Comparison of ENCODE assay signal across 8 mouse cellular contexts in the genomic region with DNA sequence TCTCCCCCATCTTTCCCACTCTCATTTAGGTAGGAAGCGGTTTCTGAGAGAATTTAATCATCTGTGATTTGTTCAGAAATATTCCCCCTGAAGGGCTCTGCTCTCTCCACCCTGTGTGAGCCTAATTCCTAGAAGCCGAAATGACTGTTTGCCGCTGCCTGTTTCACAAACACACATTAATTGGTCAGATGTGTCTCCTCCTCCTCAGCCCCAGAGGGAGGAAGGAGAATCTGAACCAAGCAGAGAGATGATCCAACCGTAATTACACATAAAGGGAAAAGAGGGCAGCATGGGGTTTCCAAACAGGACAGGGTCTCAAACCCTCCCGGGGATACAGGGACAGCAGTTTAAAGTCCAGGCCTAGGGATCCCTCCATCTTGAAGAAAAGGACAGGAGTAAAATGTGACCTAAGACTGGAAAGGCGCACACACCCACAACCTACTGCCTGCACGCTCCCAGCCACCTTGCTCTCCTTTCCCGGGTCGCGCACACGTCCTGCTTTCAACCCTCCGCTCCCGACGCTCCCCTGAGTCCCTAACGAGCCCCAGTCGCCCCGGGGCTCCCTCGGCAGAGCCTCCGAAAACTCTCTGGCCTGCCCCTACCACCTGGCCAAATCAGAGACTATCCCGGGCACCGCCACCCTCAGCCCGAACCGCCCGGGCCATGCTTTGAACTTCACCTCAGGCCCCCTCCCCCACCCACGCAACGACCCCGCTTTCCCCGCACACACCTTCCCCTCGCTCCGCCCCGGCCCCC. TPM values are rescaled to one million over a fixed set of nuclear protein-coding genes. Genes with fewer than 3 reads are reported as not detected.
DNase-seq lines count a peak whose midpoint lies in the region; ATAC-seq and TF ChIP-seq lines count a peak whose summit lies in the region.

No protein-coding gene starts in this region.

- WGBS in forebrain, embryonic 12.5 days, result under 1% methylated on average over 30 of the region's 31 CpGs
- under 1% methylated on average over 28 of the region's 31 CpGs for WGBS in lung, postnatal 0 days

- peak; percentile 79 for DNase-seq in Muller cell, postnatal 12 days (ENCODE audit: inconsistent ontology term)
- peak; percentile 63 for DNase-seq in c-Kit-positive CD71-positive TER-119-positive erythroid progenitor cells, embryonic 14.5 days (ENCODE audit: low spot score)
- peak; percentile 44 to 60 for DNase-seq in heart, postnatal 36 days
- peak; percentile 34 to 67 for DNase-seq in layer of hippocampus, adult 18-20 months (ENCODE audit: low spot score in 2 of 2)
- DNase-seq in lung, postnatal 0 days (ENCODE audit: low spot score), result peak; percentile 86
- DNase-seq in ovary, postnatal 10 days (ENCODE audit: low spot score), result peak; percentile 15
- DNase-seq in thymus, postnatal 4 days, result peak; percentile 28

- H3K4me3 ChIP-seq in forebrain, embryonic 12.5 days (replicated peaks), result peak overlapping the region; percentile 91
- H3K4me3 ChIP-seq in lung, postnatal 0 days (ENCODE audit: low read depth, low read length), result peak overlapping the region; percentile 87

- H3K27ac ChIP-seq in forebrain, embryonic 12.5 days, result peak overlapping the region; percentile 99
- peak overlapping the region; percentile 98 for H3K27ac ChIP-seq in lung, postnatal 0 days (ENCODE audit: low read length)

- no peaks in the 10 kb centered on the region for H3K27me3 ChIP-seq in forebrain, embryonic 12.5 days
- no peaks in the 10 kb centered on the region for H3K27me3 ChIP-seq in lung, postnatal 0 days (replicated peaks; ENCODE audit: insufficient read depth, low read length)

- H3K9me3 ChIP-seq in forebrain, embryonic 12.5 days, result no peaks in the 10 kb centered on the region
- no peaks in the 10 kb centered on the region for H3K9me3 ChIP-seq in lung, postnatal 0 days (ENCODE audit: low read length)

- peak overlapping the region; percentile 64 for H3K4me2 ChIP-seq in forebrain, embryonic 12.5 days
- peak overlapping the region; percentile 71 for H3K4me2 ChIP-seq in lung, postnatal 0 days (replicated peaks; ENCODE audit: low read depth, low read length)

- H3K4me1 ChIP-seq in forebrain, embryonic 12.5 days, result peaks cover 54% of the 10 kb centered on the region
- peaks cover 17% of the 10 kb centered on the region for H3K4me1 ChIP-seq in lung, postnatal 0 days (ENCODE audit: insufficient read depth, low read depth, low read length)

- H3K36me3 ChIP-seq in forebrain, embryonic 12.5 days (replicated peaks), result no peaks in the 10 kb centered on the region
- H3K36me3 ChIP-seq in lung, postnatal 0 days (ENCODE audit: insufficient read depth, low read length), result no peaks in the 10 kb centered on the region

- TF ChIP-seq EP300 in lung, postnatal 0 days (IDR thresholded peaks at IDR 0.05), result no peak

- peak overlapping the region; percentile 99 for H3K9ac ChIP-seq in forebrain, embryonic 12.5 days
- peak overlapping the region; percentile 89 for H3K9ac ChIP-seq in lung, postnatal 0 days (replicated peaks; ENCODE audit: low read depth)

- ATAC-seq in forebrain, embryonic 12.5 days (ENCODE audit: low FRiP score), result peak; percentile 48
- peak; percentile 27 for ATAC-seq in lung, postnatal 0 days

- TF ChIP-seq CTCF in lung, postnatal 0 days (IDR thresholded peaks at IDR 0.05), result peak; percentile 28

- intact Hi-C loops in heart, postnatal 36 days (cut with DNase I), result loop anchor here (5.0 to 10.0 kb wide), 3 partner anchors 34 to 768 kb away; a partner anchor contains a TSS

RNA-seq across cellular contexts. Expression of a gene that starts 0.6 kb away (rescaled TPM):
- 11.1 and 13.1 TPM in 2 replicates for polyA plus RNA-seq in forebrain, embryonic 12.5 days (2016; fragmentation: Nextera tagmentation; extraction: Ambion mirVana)
- 10 to 100 TPM; 22.6 to 25.3 TPM for total RNA-seq in heart, postnatal 36 days (2021)
- total RNA-seq in layer of hippocampus, adult 18-20 months (2021), result 10 to 100 TPM; 56.2 to 58.6 TPM
- 4.8 and 5.0 TPM in 2 replicates for polyA plus RNA-seq in lung, postnatal 0 days (2015; fragmentation: Nextera tagmentation; extraction: Ambion mirVana)

Comparison
In these comparisons a context has a peak if more than half of its experiments do, and no peak if none do; other contexts are left out.
1. Peak in every context shown above with its lines: DNase-seq, ATAC-seq, H3K4me3 ChIP-seq and H3K27ac ChIP-seq.
2. DNase-seq: peak in every context shown above with its lines; median percentile 86 in lung, postnatal 0 days; 79 in Muller cell, postnatal 12 days; 63 in c-Kit-positive CD71-positive TER-119-positive erythroid progenitor cells, embryonic 14.5 days; 52 in heart, postnatal 36 days; 50 in layer of hippocampus, adult 18-20 months; 28 in thymus, postnatal 4 days; 15 in ovary, postnatal 10 days.